Mouse (Mus musculus) forebrain, embryonic 12.5 days (tissue): ENCODE data around the gene Gm47996. TPM values are rescaled to one million over a fixed set of nuclear protein-coding genes. Genes with fewer than 3 reads are reported as not detected.

Experiments
- ATAC-seq: fragments of 200-750 bp; cut with Nextera tagmentation; 2 replicates; pipeline ENCODE4 v1.8.0; 2017; ENCODE audit warnings: moderate TSS enrichment; ENCODE audit not compliant: low FRiP score
- H3K27ac ChIP-seq: fragments of 300-500 bp; sonication (generic); 2 replicates; pipeline ENCODE4 v1.5.1; 2016; ENCODE audit warnings: mild to moderate bottlenecking
- H3K27me3 ChIP-seq: fragments of 300-500 bp; sonication (generic); 2 replicates; pipeline ENCODE4 v1.6.1; 2016; ENCODE audit warnings: mild to moderate bottlenecking
- H3K36me3 ChIP-seq: fragments of 300-500 bp; sonication (generic); replicated peaks from 2 replicates; pipeline ENCODE4 v1.6.1; 2016; ENCODE audit warnings: mild to moderate bottlenecking
- H3K4me1 ChIP-seq: fragments of 300-500 bp; sonication (generic); 2 replicates; pipeline ENCODE4 v1.6.1; 2016
- H3K4me2 ChIP-seq: fragments of 300-500 bp; sonication (generic); 2 replicates; pipeline ENCODE4 v1.6.1; 2016; ENCODE audit warnings: mild to moderate bottlenecking, moderate library complexity
- H3K4me3 ChIP-seq: fragments of 300-500 bp; sonication (generic); replicated peaks from 2 replicates; pipeline ENCODE4 v1.5.1; 2016; ENCODE audit warnings: mild to moderate bottlenecking
- H3K9ac ChIP-seq: fragments of 300-500 bp; sonication (generic); 2 replicates; pipeline ENCODE4 v1.6.1; 2016; ENCODE audit warnings: mild to moderate bottlenecking
- H3K9me3 ChIP-seq: fragments of 300-500 bp; sonication (generic); 2 replicates; pipeline ENCODE4 v1.6.1; 2016
- WGBS: fragments of 180-500 bp; shearing (Covaris S2); methylation state at CpG from one replicate; pipeline ENCODE4 v1.1.7; 2016; 5-methylcytosine and 5-hydroxymethylcytosine counted together
- polyA plus RNA-seq: library from polyadenylated mRNA; unstranded; fragments of >200 nt; fragmentation: Nextera tagmentation; extraction: Ambion mirVana; gene quantifications from 2 replicates; pipeline ENCODE4 v1.2.1, GENCODE M21; 2016

Gene Gm47996
- polyA plus RNA-seq, 1 experiment from 2014 or later, result not detected

GRCm38 (mm10) chr1:151258090-151258954, 48.4 kb downstream of the Gm47996 start:
- no peak overlapping the region for H3K4me2 ChIP-seq
- no peak overlapping the region for H3K27ac ChIP-seq
- H3K4me1 ChIP-seq, result peaks cover 12% of the 10 kb centered on the region
- no peaks in the 10 kb centered on the region for H3K36me3 ChIP-seq
- no peak overlapping the region for H3K9ac ChIP-seq
- 75% methylated on average over 14 of the region's 14 CpGs for WGBS
- H3K27me3 ChIP-seq, result no peaks in the 10 kb centered on the region
- no peak for ATAC-seq
- no peaks in the 10 kb centered on the region for H3K9me3 ChIP-seq
- H3K4me3 ChIP-seq, result no peak overlapping the region

- no peak overlapping the region for H3K4me3 ChIP-seq
- no peaks in the 10 kb centered on the region for H3K9me3 ChIP-seq
- H3K27ac ChIP-seq, result no peak overlapping the region
- no peaks in the 10 kb centered on the region for H3K36me3 ChIP-seq
- H3K9ac ChIP-seq, result no peak overlapping the region
- H3K4me2 ChIP-seq, result no peak overlapping the region
- H3K27me3 ChIP-seq, result no peaks in the 10 kb centered on the region
- no peak for ATAC-seq
- H3K4me1 ChIP-seq, result peaks cover 12% of the 10 kb centered on the region
- WGBS, result 31% methylated on average over 8 of the region's 8 CpGs
Observed at GRCm38 (mm10) chr1:151259061-151259460, 49.1 kb downstream of the Gm47996 start.

Other genes with a start within 250 kb of the Gm47996 start
- gene Hmcn1, start 216.7 kb upstream of the Gm47996 start, polyA plus RNA-seq, result 4.9 and 8.1 TPM in 2 replicates
- 0.65 and 0.95 TPM in 2 replicates for gene Gm47985, start 27.6 kb upstream of the Gm47996 start, polyA plus RNA-seq
- 0.17 TPM in 1 of 2 replicates, not detected in the other for gene Gm8947, start 17.8 kb upstream of the Gm47996 start, polyA plus RNA-seq
- gene Gm47995, start 11.7 kb upstream of the Gm47996 start, polyA plus RNA-seq, result not detected in 2 replicates
- gene 3110040M04Rik, start 6.0 kb upstream of the Gm47996 start, polyA plus RNA-seq, result 0.60 TPM in 1 of 2 replicates, not detected in the other
- 446 and 474 TPM in 2 replicates for gene Ivns1abp, start 134.3 kb downstream of the Gm47996 start, polyA plus RNA-seq
- 26.9 and 27.1 TPM in 2 replicates for gene Swt1, start 218.3 kb downstream of the Gm47996 start, polyA plus RNA-seq
- gene Trmt1l, start 218.4 kb downstream of the Gm47996 start, polyA plus RNA-seq, result 60.1 and 63.3 TPM in 2 replicates